Mouse (Mus musculus) Muller cell, postnatal 12 days (primary cell): ENCODE data around the gene Ifit3b.
"Not testable (repeated sequence)": the region's sequence is repeated elsewhere in the genome, so short reads cannot be mapped to it uniquely, and the experiment has no call there.

Experiments used
- DNase-seq: peaks from one replicate; pipeline ENCODE4 v3.0.0-alpha.2; 2015; ENCODE audit errors: inconsistent ontology term

Ifit3b gene

GRCm38 (mm10) chr19:34610118-34610517 lies 2.3 kb downstream of the Ifit3b start:
- DNase-seq: not testable (repeated sequence)

- not testable (repeated sequence) for DNase-seq
Observed at GRCm38 (mm10) chr19:34612243-34613001, 4.7 kb downstream of the Ifit3b start.

GRCm38 (mm10) chr19:34620871-34621270 lies 13.1 kb downstream of the Ifit3b start:
- peak; percentile 52 for DNase-seq

GRCm38 (mm10) chr19:34623781-34624180 lies 16.0 kb downstream of the Ifit3b start:
- DNase-seq: no peak

GRCm38 (mm10) chr19:34624663-34625062 lies 16.9 kb downstream of the Ifit3b start:
- DNase-seq: no peak

- DNase-seq: no peak
Observed at GRCm38 (mm10) chr19:34627496-34627895, 19.7 kb downstream of the Ifit3b start.

- no peak for DNase-seq
Observed at GRCm38 (mm10) chr19:34631487-34631886, 23.7 kb downstream of the Ifit3b start.

GRCm38 (mm10) chr19:34633484-34633883 lies 25.7 kb downstream of the Ifit3b start:
- no peak for DNase-seq

GRCm38 (mm10) chr19:34636933-34637557 lies 29.3 kb downstream of the Ifit3b start:
- DNase-seq: peak; percentile 31

- peak; percentile 44 for DNase-seq
Observed at GRCm38 (mm10) chr19:34640623-34641022, 32.9 kb downstream of the Ifit3b start, which contains the start of the genes Ifit1bl2 and Ifit1. Gene Ifit1bl2, minus strand, starts transcription at chr19:34640743. Gene Ifit1, plus strand, starts transcription at chr19:34640871.

GRCm38 (mm10) chr19:34642616-34643015 lies 34.8 kb downstream of the Ifit3b start:
- DNase-seq: no peak

- DNase-seq: not testable (repeated sequence)
Observed at GRCm38 (mm10) chr19:34647630-34648029, 39.9 kb downstream of the Ifit3b start.

GRCm38 (mm10) chr19:34650276-34650675 lies 42.5 kb downstream of the Ifit3b start:
- DNase-seq: no peak

GRCm38 (mm10) chr19:34650997-34651396 lies 43.2 kb downstream of the Ifit3b start:
- DNase-seq: no peak

- DNase-seq: no peak
Observed at GRCm38 (mm10) chr19:34655227-34655805, 47.5 kb downstream of the Ifit3b start.

GRCm38 (mm10) chr19:34656511-34657298 lies 48.9 kb downstream of the Ifit3b start:
- no peak for DNase-seq

GRCm38 (mm10) chr19:34662067-34662507 lies 54.3 kb downstream of the Ifit3b start:
- DNase-seq: peak; percentile 81

GRCm38 (mm10) chr19:34662740-34663139 lies 55.0 kb downstream of the Ifit3b start:
- no peak for DNase-seq
